Mouse (Mus musculus) forebrain, embryonic 16.5 days (tissue): ENCODE data around the gene Eno1. TPM values are rescaled to one million over a fixed set of nuclear protein-coding genes. Genes with fewer than 3 reads are reported as not detected.

Experiments
- ATAC-seq: fragments of 200-750 bp; cut with Nextera tagmentation; 2 replicates; pipeline ENCODE4 v1.8.0; 2017; ENCODE audit warnings: mild to moderate bottlenecking, moderate library complexity
- H3K27ac ChIP-seq: fragments of 300-500 bp; sonication (generic); 2 replicates; pipeline ENCODE4 v1.5.1; 2014; ENCODE audit warnings: low read length, control low read depth
- H3K27me3 ChIP-seq: fragments of 300-500 bp; sonication (generic); replicated peaks from 2 replicates; pipeline ENCODE4 v1.6.1; 2014; ENCODE audit warnings: low read length; ENCODE audit not compliant: control insufficient read depth, insufficient read depth
- H3K36me3 ChIP-seq: fragments of 300-500 bp; sonication (generic); 2 replicates; pipeline ENCODE4 v1.6.1; 2014; ENCODE audit not compliant: control insufficient read depth, insufficient read depth
- H3K4me1 ChIP-seq: fragments of 300-500 bp; sonication (generic); replicated peaks from 2 replicates; pipeline ENCODE4 v1.6.1; 2014; ENCODE audit warnings: low read length; ENCODE audit not compliant: control insufficient read depth, insufficient read depth
- H3K4me2 ChIP-seq: fragments of 300-500 bp; sonication (generic); 2 replicates; pipeline ENCODE4 v1.6.1; 2014; ENCODE audit warnings: mild to moderate bottlenecking, low read length, control low read depth
- H3K4me3 ChIP-seq: fragments of 300-500 bp; sonication (generic); replicated peaks from 2 replicates; pipeline ENCODE4 v1.5.1; 2014; ENCODE audit warnings: mild to moderate bottlenecking, low read length, control low read depth
- H3K9ac ChIP-seq: fragments of 300-500 bp; sonication (generic); replicated peaks from 2 replicates; pipeline ENCODE4 v1.6.1; 2014; ENCODE audit warnings: low read depth, low read length, control low read depth
- H3K9me3 ChIP-seq: fragments of 300-500 bp; sonication (generic); 2 replicates; pipeline ENCODE4 v1.6.1; 2016; ENCODE audit warnings: low read length; ENCODE audit not compliant: control insufficient read depth
- WGBS: fragments of 180-500 bp; shearing (Covaris S2); extraction: QIAGEN DNeasy Blood & Tissue Kit; methylation state at CpG from one replicate; pipeline ENCODE4 v1.1.7; 2014; 5-methylcytosine and 5-hydroxymethylcytosine counted together
- polyA plus RNA-seq: library from polyadenylated mRNA; unstranded; fragments of >200 nt; fragmentation: Nextera tagmentation; extraction: Ambion mirVana; gene quantifications from 2 replicates; pipeline ENCODE4 v1.2.1, GENCODE M21; 2015

Gene Eno1
- polyA plus RNA-seq, 1 experiment from 2014 or later = 979 TPM

- no peaks in the 10 kb centered on the region for H3K9me3 ChIP-seq
- no peak for ATAC-seq
- H3K4me2 ChIP-seq = no peak overlapping the region
- H3K9ac ChIP-seq = no peak overlapping the region
- H3K27ac ChIP-seq = no peak overlapping the region
- WGBS = 33% methylated on average over 4 of the region's 4 CpGs
- H3K36me3 ChIP-seq = peaks cover 21% of the 10 kb centered on the region
- no peak overlapping the region for H3K4me3 ChIP-seq
- H3K27me3 ChIP-seq = no peaks in the 10 kb centered on the region
- peaks cover 34% of the 10 kb centered on the region for H3K4me1 ChIP-seq
Observed at GRCm38 (mm10) chr4:150241708-150242107, 5.2 kb downstream of the Eno1 start.

DNA sequence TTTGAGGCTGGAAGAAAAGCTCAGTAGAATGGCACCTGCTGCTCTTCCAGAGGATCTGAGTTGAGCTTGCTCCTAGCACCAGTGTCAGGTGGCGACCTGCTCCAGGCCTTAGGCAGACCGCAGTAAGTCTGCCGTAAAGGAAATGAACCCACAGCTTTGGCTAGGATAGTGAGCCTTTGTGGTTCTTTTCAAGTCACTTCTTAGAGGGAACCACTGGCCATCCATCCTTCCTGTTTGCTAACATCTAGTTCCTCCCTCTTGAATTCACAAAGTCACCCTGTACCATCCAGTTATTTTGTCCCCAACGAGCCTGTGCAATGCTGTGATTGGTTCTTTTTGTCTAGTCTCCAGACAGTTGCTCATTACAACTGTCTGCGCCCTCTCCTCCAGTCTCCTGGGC, 6.2 kb downstream of the Eno1 start:
- no peak overlapping the region for H3K4me2 ChIP-seq
- no peak for ATAC-seq
- H3K4me3 ChIP-seq = no peak overlapping the region
- H3K9ac ChIP-seq = no peak overlapping the region
- 75% methylated on average over 5 of the region's 5 CpGs for WGBS
- no peaks in the 10 kb centered on the region for H3K27me3 ChIP-seq
- H3K36me3 ChIP-seq = peaks cover 26% of the 10 kb centered on the region
- no peaks in the 10 kb centered on the region for H3K9me3 ChIP-seq
- peaks cover 33% of the 10 kb centered on the region for H3K4me1 ChIP-seq
- no peak overlapping the region for H3K27ac ChIP-seq

DNA sequence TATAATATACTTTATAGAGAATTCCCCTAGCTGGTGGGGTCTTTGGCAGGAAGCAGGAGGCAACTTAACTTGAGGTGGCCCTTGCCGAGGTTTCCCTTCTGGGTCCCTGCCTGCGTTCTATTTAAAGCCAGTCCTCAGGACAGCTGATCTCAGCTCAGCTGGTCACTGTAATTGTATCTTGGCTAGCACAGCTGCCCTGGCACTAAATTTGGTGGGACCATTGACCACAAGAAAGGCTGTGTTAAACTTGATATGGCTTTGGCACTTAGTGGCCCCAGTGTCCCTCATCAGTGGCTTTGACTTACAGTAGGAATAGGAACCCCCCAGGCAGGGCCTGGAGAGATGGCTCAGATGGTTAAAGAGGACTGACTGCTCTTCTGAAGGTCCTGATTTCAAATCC, 9.4 kb downstream of the Eno1 start:
- Histone ChIP-seq H3K27me3 (no peaks in the 10 kb centered on the region), H3K27ac (no peak overlapping the region), H3K4me2 (no peak overlapping the region), H3K36me3 (peaks cover 37% of the 10 kb centered on the region), H3K9ac (no peak overlapping the region), H3K4me3 (no peak overlapping the region), H3K4me1 (peaks cover 16% of the 10 kb centered on the region), H3K9me3 (no peaks in the 10 kb centered on the region)
- WGBS = 80% methylated on average over 2 of the region's 2 CpGs
- ATAC-seq = no peak

DNA sequence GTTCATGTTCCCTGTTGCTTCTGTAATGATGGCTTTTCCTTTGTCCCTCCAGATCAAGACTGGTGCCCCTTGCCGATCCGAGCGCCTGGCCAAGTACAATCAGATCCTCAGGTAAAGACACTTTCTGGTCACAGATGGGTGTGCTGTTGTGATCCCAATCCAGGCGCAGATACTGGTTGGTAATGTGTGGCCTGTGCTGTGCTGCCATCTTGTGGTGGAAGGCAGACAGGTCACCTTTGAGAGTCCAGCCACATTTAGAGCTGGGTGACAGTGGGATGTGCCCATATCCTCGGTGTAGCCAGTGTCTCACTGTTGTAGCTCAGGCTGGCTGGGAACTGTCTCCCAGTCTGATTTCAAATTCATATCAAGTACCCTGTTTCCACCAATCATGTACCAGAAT, 11.5 kb downstream of the Eno1 start:
- Histone ChIP-seq H3K9me3 (no peaks in the 10 kb centered on the region), H3K27ac (no peak overlapping the region), H3K4me3 (no peak overlapping the region), H3K4me1 (peaks cover 17% of the 10 kb centered on the region), H3K27me3 (no peaks in the 10 kb centered on the region), H3K9ac (no peak overlapping the region), H3K4me2 (no peak overlapping the region), H3K36me3 (peaks cover 26% of the 10 kb centered on the region)
- peak; percentile 48 for ATAC-seq
- 49% methylated on average over 5 of the region's 5 CpGs for WGBS

DNA sequence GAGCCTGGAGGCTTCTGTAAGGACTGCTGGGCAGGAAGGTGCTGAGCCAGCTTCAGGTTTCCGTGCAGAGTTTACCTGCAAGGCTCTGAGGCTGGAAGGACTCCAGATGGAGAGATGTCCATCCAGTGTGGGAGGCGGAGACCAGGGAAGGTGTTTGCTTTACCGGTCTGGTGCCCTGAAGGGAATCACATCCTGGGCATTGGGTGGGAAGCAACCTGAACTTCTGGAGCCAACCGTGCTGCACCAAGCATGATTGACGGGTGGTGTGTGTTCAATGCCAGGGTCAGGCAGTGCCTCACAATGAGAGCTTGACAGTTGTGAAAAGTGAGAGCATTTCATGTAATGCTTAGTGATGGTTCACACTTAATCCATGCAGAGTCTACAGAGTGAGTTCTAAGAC, 12.4 kb downstream of the Eno1 start:
- Histone ChIP-seq H3K4me2 (no peak overlapping the region), H3K27ac (no peak overlapping the region), H3K9me3 (no peaks in the 10 kb centered on the region), H3K27me3 (no peaks in the 10 kb centered on the region), H3K4me1 (peaks cover 17% of the 10 kb centered on the region), H3K36me3 (peaks cover 24% of the 10 kb centered on the region), H3K4me3 (no peak overlapping the region), H3K9ac (no peak overlapping the region)
- ATAC-seq = no peak
- 69% methylated on average over 5 of the region's 5 CpGs for WGBS

- 81% methylated on average over 5 of the region's 5 CpGs for WGBS
- no peaks in the 10 kb centered on the region for H3K9me3 ChIP-seq
- no peak overlapping the region for H3K4me3 ChIP-seq
- no peak overlapping the region for H3K4me2 ChIP-seq
- no peak overlapping the region for H3K27ac ChIP-seq
- peaks cover 19% of the 10 kb centered on the region for H3K36me3 ChIP-seq
- no peak for ATAC-seq
- H3K9ac ChIP-seq = no peak overlapping the region
- no peaks in the 10 kb centered on the region for H3K27me3 ChIP-seq
- H3K4me1 ChIP-seq = peaks cover 17% of the 10 kb centered on the region
Observed at GRCm38 (mm10) chr4:150249731-150250270, 13.3 kb downstream of the Eno1 start.

- H3K36me3 ChIP-seq = peaks cover 15% of the 10 kb centered on the region
- peaks cover 17% of the 10 kb centered on the region for H3K4me1 ChIP-seq
- H3K4me3 ChIP-seq = no peak overlapping the region
- WGBS = 16% methylated on average over 18 of the region's 18 CpGs
- no peaks in the 10 kb centered on the region for H3K9me3 ChIP-seq
- no peak overlapping the region; the same call in 1 of the 2 replicates for H3K9ac ChIP-seq
- H3K4me2 ChIP-seq = 0 out of 2 replicates have a peak overlapping the region, but pooled peaks have one; percentile 17
- H3K27me3 ChIP-seq = no peaks in the 10 kb centered on the region
- ATAC-seq = peak; percentile 68
- H3K27ac ChIP-seq = peak overlapping the region; percentile 85
Observed at GRCm38 (mm10) chr4:150250549-150251422, 14.3 kb downstream of the Eno1 start.

DNA sequence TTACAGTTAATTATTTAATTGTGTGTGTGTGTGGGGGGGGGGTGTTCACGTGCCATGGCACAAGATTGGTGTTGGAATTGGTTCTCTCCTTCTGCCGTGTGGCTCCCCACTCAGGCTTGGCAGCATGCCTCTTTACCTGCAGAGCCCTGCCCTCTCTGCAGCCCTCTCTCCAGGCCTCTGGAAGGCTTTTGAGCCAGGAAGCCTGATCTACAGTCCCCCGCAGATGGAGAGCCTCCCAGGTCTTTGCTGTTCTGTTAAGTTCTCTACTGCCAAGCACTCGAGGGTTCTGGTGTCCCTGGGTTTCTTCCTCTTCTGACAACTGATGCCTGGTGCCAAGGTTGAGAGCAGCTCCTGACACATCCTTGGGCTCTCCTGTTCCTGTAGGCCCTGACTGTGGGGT, 17.9 kb downstream of the Eno1 start:
- no peak for ATAC-seq
- no peak overlapping the region for H3K27ac ChIP-seq
- no peak overlapping the region for H3K4me3 ChIP-seq
- peaks cover 2% of the 10 kb centered on the region; the same call in 1 of the 2 replicates for H3K36me3 ChIP-seq
- H3K27me3 ChIP-seq = no peaks in the 10 kb centered on the region
- H3K4me2 ChIP-seq = no peak overlapping the region
- H3K9ac ChIP-seq = no peak overlapping the region
- 45% methylated on average over 4 of the region's 4 CpGs for WGBS
- peaks cover 35% of the 10 kb centered on the region for H3K4me1 ChIP-seq
- H3K9me3 ChIP-seq = no peaks in the 10 kb centered on the region

DNA sequence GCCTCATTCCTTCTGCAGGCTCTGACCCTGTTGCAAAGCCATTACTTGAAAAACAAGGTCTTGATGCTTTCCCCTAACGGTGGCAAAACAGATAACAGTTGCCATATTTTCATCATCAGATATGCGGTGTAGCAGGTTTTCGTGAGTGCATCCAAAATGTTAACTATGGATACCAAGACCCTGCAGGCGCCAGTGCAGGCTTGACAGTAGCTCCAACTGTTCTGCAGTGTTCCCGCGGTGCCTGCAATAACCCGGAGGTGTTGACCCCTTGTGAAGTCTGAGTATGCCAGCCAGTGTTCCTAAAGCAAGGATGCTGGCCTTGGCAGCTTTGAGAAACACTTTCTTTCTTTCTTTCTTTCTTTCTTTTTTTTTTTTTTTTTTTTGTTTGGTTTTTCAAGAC, 18.7 kb downstream of the Eno1 start:
- 70% methylated on average over 7 of the region's 7 CpGs for WGBS
- Histone ChIP-seq H3K27ac (no peak overlapping the region), H3K9me3 (no peaks in the 10 kb centered on the region), H3K4me2 (no peak overlapping the region), H3K9ac (no peak overlapping the region), H3K4me3 (no peak overlapping the region), H3K36me3 (no peaks in the 10 kb centered on the region), H3K4me1 (peaks cover 34% of the 10 kb centered on the region), H3K27me3 (no peaks in the 10 kb centered on the region)
- ATAC-seq = no peak
